Mouse (Mus musculus) monocyte, adult 5-6 weeks (primary cell): ENCODE data around the gene App. TPM values are rescaled to one million over a fixed set of nuclear protein-coding genes. Genes with fewer than 3 reads are reported as not detected.
A peak's percentile ranks its signal among the peaks of the same experiment; 100 is the strongest.

Experiments used
- ATAC-seq: fragments of 153-309, 156-312 bp; replicated peaks from 2 replicates; pipeline ENCODE4 v1.8.0; 2017; ENCODE audit warnings: mild to moderate bottlenecking; ENCODE audit not compliant: low TSS enrichment, insufficient number of reproducible peaks, severe bottlenecking, poor library complexity, low FRiP score
- total RNA-seq: library from RNA; stranded (forward); fragments of 200-1000, 200-491, 200-594 nt; gene quantifications from 3 replicates; pipeline ENCODE4 v1.2.3, GENCODE M21; 2017

App gene
- total RNA-seq, 1 experiment from 2014 or later, result 88.0 TPM

GRCm38 (mm10) chr16:85001939-85002556 is 171.5 kb downstream of the App start:
- ATAC-seq, result no peak

GRCm38 (mm10) chr16:85000304-85000703 is 173.3 kb downstream of the App start:
- ATAC-seq, result no peak

GRCm38 (mm10) chr16:84997551-84997950 is 176.0 kb downstream of the App start:
- no peak for ATAC-seq

GRCm38 (mm10) chr16:84995441-84995867 is 178.1 kb downstream of the App start:
- ATAC-seq, result no peak

DNA sequence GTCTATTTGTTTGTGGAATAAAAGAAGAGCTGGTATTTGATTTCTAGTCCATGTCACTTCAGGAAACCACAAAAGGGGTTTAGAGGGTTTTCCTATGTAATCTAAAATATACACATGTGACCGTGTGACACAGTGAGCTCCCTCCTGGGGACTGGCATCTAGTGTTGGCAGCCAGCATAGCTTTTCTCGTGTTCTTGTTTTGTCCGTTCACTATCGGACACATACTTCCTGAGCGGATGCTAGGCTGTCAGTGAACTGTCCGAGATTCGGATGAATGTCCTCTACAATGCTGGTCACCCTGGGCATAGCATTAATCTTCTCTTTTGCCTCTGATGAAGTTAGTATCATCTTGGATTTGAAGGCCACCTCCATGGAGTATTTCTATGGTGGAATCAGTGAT is 180.7 kb downstream of the App start:
- ATAC-seq, result no peak

DNA sequence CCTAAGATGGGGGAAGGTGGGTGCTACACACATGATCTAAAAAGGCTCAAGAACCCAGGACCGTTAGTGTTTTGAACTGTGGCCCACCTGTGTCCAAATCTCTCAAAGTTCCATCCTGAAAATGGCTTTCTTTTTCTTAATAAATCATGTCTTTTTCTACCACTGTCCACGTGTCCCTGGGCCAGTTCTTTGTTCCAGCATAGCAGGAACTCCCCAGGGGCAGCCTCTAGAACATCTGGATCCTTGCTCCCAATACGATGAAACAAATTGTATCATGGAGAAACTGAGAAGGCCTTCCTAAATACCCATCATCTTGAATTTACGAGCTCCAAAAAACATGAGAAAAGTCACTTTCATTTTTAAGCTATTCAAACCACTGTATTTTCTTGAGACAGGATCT is 182.6 kb downstream of the App start:
- no peak for ATAC-seq

GRCm38 (mm10) chr16:84989938-84990337 is 183.6 kb downstream of the App start:
- ATAC-seq, result no peak; the same call in 1 of the 2 replicates

DNA sequence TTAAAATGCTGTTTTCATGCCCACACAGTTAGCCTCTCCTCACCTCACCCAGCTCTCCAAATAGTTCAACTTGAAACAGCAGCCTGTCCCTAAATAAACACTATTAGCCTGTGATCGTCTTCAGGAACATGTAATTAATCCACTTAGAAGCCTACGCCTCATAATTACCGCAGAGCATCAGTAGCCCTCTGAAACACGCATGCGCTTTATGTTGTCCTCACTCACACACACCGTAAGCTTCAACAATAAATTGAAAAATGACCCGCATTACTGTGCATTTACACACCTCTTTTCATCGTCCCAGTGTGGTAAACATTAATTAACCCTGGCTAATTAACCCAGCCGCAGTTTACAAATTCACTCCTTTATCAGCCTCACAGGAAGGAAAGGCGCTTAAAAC is 184.1 kb downstream of the App start:
- no peak for ATAC-seq

DNA sequence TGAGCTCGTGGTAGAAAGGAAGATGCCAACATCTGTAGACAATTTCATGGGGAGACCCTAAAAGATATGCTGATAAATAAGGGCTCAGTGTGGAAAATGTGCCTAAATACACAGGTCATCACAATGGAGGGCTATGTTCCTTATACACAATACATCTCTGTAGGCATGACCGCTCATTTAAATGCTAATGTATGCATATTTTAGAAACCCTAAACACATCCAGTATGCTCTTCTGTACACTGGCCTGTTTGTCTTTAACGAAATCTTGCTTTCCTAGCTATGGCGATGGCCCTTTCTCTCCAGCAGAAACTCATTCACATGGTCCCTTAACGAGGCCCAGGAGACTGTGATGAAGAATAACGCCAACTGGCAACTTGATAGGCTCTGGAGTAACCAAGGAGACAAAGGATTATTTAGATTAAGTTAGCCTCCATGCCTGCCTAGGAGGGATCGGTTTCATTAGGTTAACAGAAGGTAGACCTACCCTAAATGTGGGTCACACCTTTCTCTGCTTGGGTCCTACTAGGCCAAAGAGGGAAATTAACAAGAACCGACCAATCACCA is 185.8 kb downstream of the App start:
- no peak for ATAC-seq

DNA sequence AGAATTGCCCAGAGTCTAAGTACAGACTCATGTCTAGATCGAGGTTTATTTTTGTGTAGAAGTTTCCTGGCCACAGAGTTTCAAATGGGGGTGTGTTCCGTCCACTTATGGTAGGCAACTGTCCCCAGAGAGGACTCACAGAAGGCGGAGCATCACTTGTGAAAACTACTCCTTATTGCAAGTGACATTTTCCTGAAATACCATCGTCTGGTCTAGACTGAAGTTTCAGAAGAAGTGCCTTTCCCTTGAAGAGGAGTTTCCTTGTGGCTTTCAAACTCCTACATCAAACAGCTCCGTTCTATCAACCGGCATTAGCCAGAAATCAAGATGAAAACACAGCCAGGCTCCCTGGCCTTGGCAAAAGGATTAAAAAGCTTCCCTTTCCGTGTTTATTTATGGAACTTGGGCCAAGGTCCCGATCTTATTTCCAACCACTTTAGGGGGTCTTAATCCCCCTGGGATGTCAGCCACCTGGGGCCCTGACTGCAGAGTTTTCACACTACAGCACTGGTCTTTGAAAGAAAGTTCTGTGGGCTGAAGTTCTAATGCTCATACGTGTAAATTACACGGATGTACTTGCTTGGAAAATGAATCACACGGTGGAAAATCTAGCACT is 187.4 kb downstream of the App start:
- no peak for ATAC-seq

GRCm38 (mm10) chr16:84985340-84985739 is 188.2 kb downstream of the App start:
- ATAC-seq, result no peak; the same call in 1 of the 2 replicates

GRCm38 (mm10) chr16:84983428-84983827 is 190.1 kb downstream of the App start:
- no peak for ATAC-seq

DNA sequence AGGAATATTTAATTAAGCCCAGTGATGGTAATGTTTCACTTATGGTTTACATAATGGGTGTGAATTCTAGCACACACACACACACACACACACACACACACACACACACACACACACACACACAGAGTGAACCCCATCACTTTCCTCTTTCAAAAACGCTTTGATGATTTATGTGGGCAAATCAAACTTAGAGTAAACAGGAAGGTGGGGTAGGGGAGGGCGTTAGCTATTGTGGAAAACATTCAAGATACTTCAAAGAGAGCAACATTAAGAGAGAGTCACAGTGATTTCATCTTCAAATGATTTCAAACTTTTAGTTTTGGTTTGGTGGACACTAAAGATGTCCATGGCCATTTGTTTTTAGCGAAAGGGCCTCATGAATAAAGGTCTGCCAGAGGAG is 191.0 kb downstream of the App start:
- no peak for ATAC-seq

DNA sequence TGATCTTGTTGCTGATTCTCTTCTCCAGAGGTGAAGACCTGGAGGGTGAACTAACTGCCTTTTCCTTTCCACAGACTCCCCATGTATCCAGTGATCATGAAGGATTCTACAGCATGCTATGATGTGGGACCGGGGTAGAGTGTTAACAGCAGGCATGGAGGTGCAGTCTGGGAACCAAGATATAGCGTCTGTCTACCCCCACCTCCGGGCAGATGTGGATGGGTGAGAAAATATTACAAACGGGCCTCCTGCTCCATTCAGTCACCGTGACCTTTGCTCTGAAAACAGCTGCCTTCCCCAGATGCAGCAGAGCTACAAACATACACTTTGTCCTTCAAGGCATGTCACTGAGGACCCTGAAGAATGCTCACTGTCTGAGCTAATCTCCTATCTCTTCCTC is 195.0 kb downstream of the App start:
- no peak for ATAC-seq

- ATAC-seq, result no peak
Measured at GRCm38 (mm10) chr16:84974176-84974518, 199.4 kb downstream of the App start.

- ATAC-seq, result no peak
Measured at GRCm38 (mm10) chr16:84973446-84974175, 200.0 kb downstream of the App start.

DNA sequence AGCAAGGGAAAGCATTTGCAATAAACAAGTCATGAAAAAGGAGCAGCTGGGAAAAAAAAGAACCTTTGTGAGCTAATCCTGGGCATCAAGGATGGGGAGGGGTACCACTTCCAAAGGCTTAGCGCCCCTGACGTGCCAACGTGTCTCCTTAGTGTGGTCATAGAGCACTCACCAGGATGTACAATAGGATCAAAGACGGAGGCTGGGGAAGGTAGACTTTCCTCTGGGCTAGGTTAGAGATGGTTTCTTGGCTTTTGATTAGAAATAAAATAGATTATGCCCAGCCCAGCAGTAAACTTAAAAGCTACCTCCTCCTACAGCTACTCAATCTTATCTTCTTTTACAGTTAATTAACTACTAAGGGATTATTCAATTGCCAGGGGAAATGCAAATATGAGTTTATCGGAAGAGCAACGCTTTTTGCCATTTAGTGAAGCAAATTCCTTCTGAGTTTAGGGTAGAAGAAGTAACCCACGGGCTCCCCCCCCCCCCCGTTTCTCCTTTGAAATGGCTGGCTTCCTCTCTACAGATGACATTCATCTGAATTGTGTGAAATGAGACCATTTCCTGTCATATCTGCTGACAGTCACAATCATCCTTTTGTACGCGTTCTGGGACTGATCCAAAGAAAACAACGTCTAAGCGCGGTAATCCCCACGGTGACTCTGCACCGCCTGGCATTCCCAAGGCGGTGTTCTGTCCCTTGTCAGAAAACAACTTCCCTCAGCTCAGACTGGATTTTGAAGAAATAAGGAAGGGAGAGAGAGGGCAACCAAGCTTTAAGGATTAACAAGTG is 201.8 kb downstream of the App start:
- ATAC-seq, result no peak

GRCm38 (mm10) chr16:84969026-84969425 is 204.5 kb downstream of the App start:
- no peak for ATAC-seq

DNA sequence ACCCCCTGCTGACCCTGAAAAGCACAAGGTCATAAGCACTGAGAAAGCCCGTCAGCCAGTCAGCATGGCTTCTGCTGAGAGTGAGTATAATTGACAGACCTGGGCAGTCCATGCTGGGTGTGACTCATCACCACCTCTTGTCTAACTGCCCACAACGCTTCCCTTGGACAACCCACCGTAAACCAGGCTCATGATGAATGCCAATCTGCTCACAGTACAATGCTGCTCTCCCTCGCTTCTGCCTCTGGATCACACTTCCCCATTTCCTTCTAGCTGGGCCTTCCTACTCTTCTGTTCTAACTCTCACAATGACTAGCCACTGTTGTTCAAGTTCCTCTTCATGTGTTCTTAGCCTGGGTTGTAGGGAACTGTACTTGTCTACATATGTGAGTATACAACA is 206.6 kb downstream of the App start:
- ATAC-seq, result peak; percentile 86
